Mouse (Mus musculus) myocyte (in vitro differentiated cells): ENCODE measurements around the gene Slc34a2. TPM values are rescaled to one million over a fixed set of nuclear protein-coding genes. Genes with fewer than 3 reads are reported as not detected.

Source experiments
- H3K27me3 ChIP-seq: one replicate; pipeline ENCODE4 v1.6.1; 2011; ENCODE audit not compliant: control insufficient read depth, insufficient read depth, insufficient read length
- H3K36me3 ChIP-seq: one replicate; pipeline ENCODE4 v1.6.1; 2011; ENCODE audit not compliant: control insufficient read depth, insufficient read depth
- H3K4me2 ChIP-seq: one replicate; pipeline ENCODE4 v1.6.1; 2011; ENCODE audit warnings: low read depth, control low read depth
- H3K4me3 ChIP-seq: one replicate; pipeline ENCODE4 v1.5.1; 2011; ENCODE audit warnings: mild to moderate bottlenecking, control low read depth, moderate library complexity
- H3K79me2 ChIP-seq: one replicate; pipeline ENCODE4 v1.6.1; 2011; ENCODE audit not compliant: control insufficient read depth, insufficient read depth
- H3ac ChIP-seq: one replicate; pipeline ENCODE4 v1.6.1; 2011; ENCODE audit not compliant: control insufficient read depth, insufficient read length
- CEBPB ChIP-seq: IDR thresholded peaks from 2 replicates; pipeline ENCODE4 v1.6.1; 2011; ENCODE audit warnings: mild to moderate bottlenecking, moderate library complexity; ENCODE audit not compliant: poor library complexity, insufficient read depth, severe bottlenecking
- E2F4 ChIP-seq: IDR thresholded peaks from one replicate; pipeline ENCODE4 v1.6.1; 2011; ENCODE audit warnings: mild to moderate bottlenecking, control low read depth, moderate library complexity; ENCODE audit not compliant: insufficient read depth
- MAX ChIP-seq: IDR thresholded peaks from one replicate; pipeline ENCODE4 v1.6.1; 2011; ENCODE audit warnings: low read depth, mild to moderate bottlenecking, control low read depth
- MYOD1 ChIP-seq, 3 experiments: IDR thresholded peaks; one replicate each; pipeline ENCODE4 v1.6.1; 2011; ENCODE audit warnings: control low read depth in 2 of 3, low read depth in 2 of 3, mild to moderate bottlenecking in 2 of 3, moderate library complexity in 1 of 3; ENCODE audit not compliant: insufficient read length in 2 of 3, control insufficient read depth in 1 of 3
- MYOG ChIP-seq, 3 experiments: IDR thresholded peaks; one replicate each; pipeline ENCODE4 v1.6.1; 2011; ENCODE audit warnings: control low read depth in 2 of 3, low read depth in 2 of 3, mild to moderate bottlenecking in 2 of 3; ENCODE audit not compliant: insufficient read length in 2 of 3, control insufficient read depth in 1 of 3, insufficient read depth in 1 of 3
- POLR2A ChIP-seq: IDR thresholded peaks from one replicate; pipeline ENCODE4 v1.6.1; 2011; ENCODE audit warnings: low read depth, mild to moderate bottlenecking, control low read depth, moderate library complexity; ENCODE audit not compliant: insufficient read length
- POLR2AphosphoS2 ChIP-seq: IDR thresholded peaks from one replicate; pipeline ENCODE4 v1.6.1; 2011; ENCODE audit warnings: low read depth, control low read depth; ENCODE audit not compliant: insufficient read length
- REST ChIP-seq: IDR thresholded peaks from one replicate; pipeline ENCODE4 v1.6.1; 2011; ENCODE audit warnings: mild to moderate bottlenecking, control low read depth, moderate library complexity; ENCODE audit not compliant: insufficient read depth, insufficient read length
- SRF ChIP-seq: IDR thresholded peaks from one replicate; pipeline ENCODE4 v1.6.1; 2011; ENCODE audit warnings: low read depth; ENCODE audit not compliant: control insufficient read depth, insufficient read length
- TCF12 ChIP-seq: IDR thresholded peaks from one replicate; pipeline ENCODE4 v1.6.1; 2011; ENCODE audit warnings: mild to moderate bottlenecking, control low read depth; ENCODE audit not compliant: poor library complexity, insufficient read depth, severe bottlenecking
- TCF3 ChIP-seq: IDR thresholded peaks from one replicate; pipeline ENCODE4 v1.6.1; 2011; ENCODE audit warnings: low read depth, control low read depth; ENCODE audit not compliant: insufficient read length
- USF1 ChIP-seq: IDR thresholded peaks from one replicate; pipeline ENCODE4 v1.6.1; 2011; ENCODE audit warnings: low read depth, mild to moderate bottlenecking, control low read depth, moderate library complexity
- polyA plus RNA-seq: library from polyadenylated mRNA; unstranded; fragments of >200 nt; fragmentation: generic; extraction: Trizol; gene quantifications from one replicate; pipeline ENCODE4 v1.2.1, GENCODE M21; 2012; ENCODE audit warnings: missing spikeins

Gene Slc34a2
- polyA plus RNA-seq, 1 experiment = not detected

- H3K79me2 ChIP-seq = no peaks in the 10 kb centered on the region
- no peak for TF ChIP-seq E2F4
- TF ChIP-seq USF1 = peak; percentile 21
- no peak for TF ChIP-seq MYOD1 (IDR thresholded peaks at IDR 0.05; ENCODE audit: control insufficient read depth in 1 of 3, insufficient read length in 2 of 3, low read depth in 2 of 3)
- no peak overlapping the region for H3ac ChIP-seq
- H3K4me3 ChIP-seq = no peak overlapping the region
- H3K27me3 ChIP-seq = peaks cover 29% of the 10 kb centered on the region
- H3K36me3 ChIP-seq = no peaks in the 10 kb centered on the region
- H3K4me2 ChIP-seq = no peak overlapping the region
Observed at GRCm38 (mm10) chr5:53047951-53048350, 10.1 kb downstream of the Slc34a2 start.

DNA sequence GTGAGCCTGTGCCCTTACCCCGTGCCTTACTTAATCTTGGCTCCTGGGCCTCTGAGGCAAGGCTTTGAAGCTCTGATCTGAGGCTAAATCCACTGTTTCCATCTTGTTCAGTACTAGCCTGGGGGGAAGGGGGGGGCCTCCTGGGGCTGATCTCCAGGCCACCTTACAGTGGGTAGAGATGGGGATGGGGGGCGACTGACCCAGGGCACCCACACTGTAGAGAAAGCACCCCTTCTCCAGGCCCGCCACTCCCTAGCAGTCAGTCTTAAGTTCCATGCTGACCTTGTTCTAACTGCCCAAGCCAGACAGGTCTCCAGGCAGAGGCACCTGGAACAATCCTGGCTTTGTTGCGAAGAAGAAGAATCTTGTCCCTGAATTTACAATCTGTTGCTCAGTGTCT lies 10.7 kb downstream of the Slc34a2 start:
- no peak for TF ChIP-seq SRF
- no peak for TF ChIP-seq POLR2A
- TF ChIP-seq E2F4 = no peak
- TF ChIP-seq REST = no peak
- TF ChIP-seq TCF12 = no peak
- H3K79me2 ChIP-seq = no peaks in the 10 kb centered on the region
- H3ac ChIP-seq = no peak overlapping the region
- peaks cover 34% of the 10 kb centered on the region for H3K27me3 ChIP-seq
- no peak overlapping the region for H3K4me3 ChIP-seq
- no peak overlapping the region for H3K4me2 ChIP-seq
- H3K36me3 ChIP-seq = no peaks in the 10 kb centered on the region

GRCm38 (mm10) chr5:53049046-53049445 lies 11.2 kb downstream of the Slc34a2 start:
- TF ChIP-seq TCF12 (no peak), E2F4 (no peak), MAX (no peak), POLR2A (no peak), SRF (no peak), CEBPB (no peak)
- H3K36me3 ChIP-seq = no peaks in the 10 kb centered on the region
- no peaks in the 10 kb centered on the region for H3K79me2 ChIP-seq
- H3K27me3 ChIP-seq = peaks cover 34% of the 10 kb centered on the region
- H3K4me2 ChIP-seq = no peak overlapping the region
- H3ac ChIP-seq = no peak overlapping the region
- no peak overlapping the region for H3K4me3 ChIP-seq

DNA sequence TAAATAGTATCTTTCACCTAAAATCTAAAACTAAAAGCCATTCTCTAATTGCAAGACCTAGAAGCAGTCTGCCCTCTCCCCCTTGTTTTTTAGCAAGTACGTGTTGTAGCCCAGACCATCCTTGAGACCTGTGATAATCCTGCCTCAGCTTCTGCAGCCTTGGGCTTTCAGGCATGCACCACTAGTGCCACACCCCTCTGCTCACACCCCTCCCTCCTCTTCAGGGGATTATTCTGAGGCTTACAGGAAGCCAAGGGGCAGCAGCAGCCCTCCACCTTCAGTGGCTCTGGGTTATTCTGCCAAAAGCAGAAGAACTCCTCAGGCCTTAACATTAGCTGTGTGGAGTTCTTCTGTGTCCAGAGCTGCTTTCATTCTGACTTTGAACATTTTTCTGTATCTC lies 13.1 kb downstream of the Slc34a2 start:
- Histone ChIP-seq H3K4me3 (no peak overlapping the region), H3K36me3 (no peaks in the 10 kb centered on the region), H3ac (no peak overlapping the region), H3K27me3 (peaks cover 34% of the 10 kb centered on the region), H3K4me2 (no peak overlapping the region), H3K79me2 (no peaks in the 10 kb centered on the region)
- TF ChIP-seq POLR2A (no peak), CEBPB (no peak)

- H3K79me2 ChIP-seq = no peaks in the 10 kb centered on the region
- H3K4me3 ChIP-seq = no peak overlapping the region
- no peak overlapping the region for H3K4me2 ChIP-seq
- TF ChIP-seq POLR2A (no peak), USF1 (no peak), MYOD1 (IDR thresholded peaks at IDR 0.05; ENCODE audit: control insufficient read depth in 1 of 3, insufficient read length in 2 of 3, low read depth in 2 of 3) (no peak)
- peaks cover 46% of the 10 kb centered on the region for H3K27me3 ChIP-seq
- H3ac ChIP-seq = no peak overlapping the region
- H3K36me3 ChIP-seq = no peaks in the 10 kb centered on the region
Observed at GRCm38 (mm10) chr5:53053246-53053645, 15.4 kb downstream of the Slc34a2 start.

- H3K36me3 ChIP-seq = no peaks in the 10 kb centered on the region
- no peak overlapping the region for H3ac ChIP-seq
- peak overlapping the region; percentile 36 for H3K4me2 ChIP-seq
- H3K4me3 ChIP-seq = no peak overlapping the region
- peaks cover 20% of the 10 kb centered on the region for H3K27me3 ChIP-seq
- no peak for TF ChIP-seq MAX
- no peak for TF ChIP-seq TCF3
- peak in 2 of 3 experiments; percentile 75 to 79 for TF ChIP-seq MYOD1 (IDR thresholded peaks at IDR 0.05; ENCODE audit: control insufficient read depth in 1 of 3, insufficient read length in 2 of 3, low read depth in 2 of 3)
- TF ChIP-seq REST = no peak
- H3K79me2 ChIP-seq = no peaks in the 10 kb centered on the region
Observed at GRCm38 (mm10) chr5:53061532-53062130, 23.8 kb downstream of the Slc34a2 start.

DNA sequence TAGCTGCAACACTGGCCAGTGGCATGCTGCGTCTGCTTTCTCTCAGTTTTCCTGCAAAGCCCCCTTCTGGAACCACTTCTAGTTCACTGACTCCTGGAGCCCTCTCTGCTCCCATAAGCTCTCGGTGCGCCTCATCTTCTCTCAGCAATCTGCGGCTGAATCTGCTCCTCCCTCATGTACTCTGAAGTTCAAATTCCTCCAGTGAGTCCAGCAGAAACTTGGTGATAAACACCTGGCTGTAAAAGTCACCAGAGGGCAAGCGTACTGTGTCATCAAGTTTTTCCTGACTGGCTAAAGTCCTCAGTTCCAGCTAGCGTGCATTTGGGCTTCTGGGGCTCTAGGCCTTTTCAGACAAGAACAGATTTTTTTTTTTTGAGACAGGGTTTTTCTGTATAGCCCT lies 36.7 kb downstream of the Slc34a2 start:
- Histone ChIP-seq H3K27me3 (peaks cover 18% of the 10 kb centered on the region), H3K4me2 (no peak overlapping the region), H3K4me3 (no peak overlapping the region), H3K79me2 (no peaks in the 10 kb centered on the region), H3ac (no peak overlapping the region), H3K36me3 (no peaks in the 10 kb centered on the region)
- no peak for TF ChIP-seq TCF12
- TF ChIP-seq MYOD1 (IDR thresholded peaks at IDR 0.05; ENCODE audit: control insufficient read depth in 1 of 3, insufficient read length in 2 of 3, low read depth in 2 of 3) = no peak
- no peak for TF ChIP-seq CEBPB
- no peak for TF ChIP-seq SRF
- TF ChIP-seq USF1 = no peak
- TF ChIP-seq E2F4 = no peak
- TF ChIP-seq REST = no peak
- no peak for TF ChIP-seq POLR2A
- TF ChIP-seq MAX = no peak
- no peak for TF ChIP-seq TCF3
- no peak for TF ChIP-seq POLR2AphosphoS2
- TF ChIP-seq MYOG (IDR thresholded peaks at IDR 0.05; ENCODE audit: control insufficient read depth in 1 of 3, insufficient read depth in 1 of 3, insufficient read length in 2 of 3, low read depth in 2 of 3) = no peak
